Mouse (Mus musculus): ENCODE measurements at regions not wholly inside any gene's neighbourhood (a gene's known extent, or its start where the extent isn't known, plus 50 kb on each side); places are given as distances from the start of the nearest gene placed in this dataset.

DNA sequence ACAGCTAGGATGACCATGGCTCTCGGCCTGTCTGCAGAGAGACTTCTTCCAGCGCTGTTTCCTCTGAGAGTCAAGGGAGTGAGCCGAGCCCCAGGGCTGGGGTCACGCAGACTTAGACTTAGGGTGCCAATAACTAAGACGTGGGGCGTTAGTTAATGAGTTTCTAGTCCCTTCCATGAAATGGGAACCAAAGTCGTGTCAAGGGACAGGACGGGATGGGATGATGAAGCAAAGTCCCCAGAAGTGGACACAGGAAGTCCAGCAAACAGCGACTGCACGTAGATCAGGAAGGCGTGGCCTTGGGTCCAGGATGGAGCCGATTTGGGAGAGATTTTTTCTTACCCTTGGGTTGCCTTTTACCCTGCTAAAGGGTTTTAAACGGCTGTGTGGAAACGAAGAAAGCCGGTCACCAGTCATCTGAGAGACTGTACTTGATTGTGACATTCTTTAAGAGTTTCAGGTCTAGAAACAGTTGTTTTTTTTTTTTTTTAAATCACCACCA is 112.5 kb upstream of the Egln3 start:
- no peak for TF ChIP-seq CTCF (IDR thresholded peaks at IDR 0.05; ENCODE audit: control insufficient read depth, insufficient read depth, low read length)
- TF ChIP-seq POLR2A (IDR thresholded peaks at IDR 0.05; ENCODE audit: borderline replicate concordance, control insufficient read depth, low read depth, low read length): no peak
